Mouse (Mus musculus): ENCODE data around the gene Acadm. TPM values are rescaled to one million over a fixed set of nuclear protein-coding genes. Genes with fewer than 3 reads are reported as not detected.
A peak's percentile ranks its signal among the peaks of the same experiment; 100 is the strongest.

The Acadm gene
- polyA plus RNA-seq, 2 experiments: 42.1 to 57.0 TPM

GRCm38 (mm10) chr3:153973949-153974760 lies 29.7 kb upstream of the Acadm start:
- H3K27ac ChIP-seq: no peak overlapping the region
- 9% methylated on average over 21 of the region's 21 CpGs for WGBS (ENCODE audit: insufficient replicate concordance)

GRCm38 (mm10) chr3:153973171-153973948 lies 28.9 kb upstream of the Acadm start, which contains the start of gene Slc44a5:
TSS of gene Slc44a5 (plus strand) at chr3:153973436.
- TF ChIP-seq CTCF (IDR thresholded peaks at IDR 0.05; ENCODE audit: low read depth) (no peak), EP300 (IDR thresholded peaks at IDR 0.05; ENCODE audit: low read depth) (no peak)
- Histone ChIP-seq H3K4me2 (ENCODE audit: low read depth) (peak within 1 kb of the TSS; percentile 34; the same call in 1 of the 2 replicates), H3K27me3 (ENCODE audit: control insufficient read depth, insufficient read depth, low read length) (peaks cover 33% of the 10 kb centered on the region), H3K9ac (replicated peaks) (no peak within 1 kb of the TSS), H3K9me3 (ENCODE audit: control insufficient read depth, low read length) (no peaks in the 10 kb centered on the region), H3K36me3 (replicated peaks; ENCODE audit: control insufficient read depth, insufficient read depth, low read depth) (no peaks in the 10 kb centered on the region), H3K27ac (no peak within 1 kb of the TSS), H3K4me3 (ENCODE audit: insufficient read depth in 1 of 2, low read depth in 2 of 2, low read length in 2 of 2) (peak within 1 kb of the TSS in 1 of 2 experiments; percentile 28; a peak in 2 of 4 replicates), H3K4me1 (replicated peaks; ENCODE audit: control insufficient read depth in 2 of 2, insufficient read depth in 2 of 2, low read length in 1 of 2) (no peaks in the 10 kb centered on the region)
- ATAC-seq (ENCODE audit: insufficient read depth) (no peak), DNase-seq (ENCODE audit: low read depth in 3 of 3, low spot score in 3 of 3) (no peak)
- 2% methylated on average over 58 of the region's 66 CpGs for WGBS (ENCODE audit: insufficient replicate concordance)

More at GRCm38 (mm10) chr3:153973949-153974760, 29.7 kb upstream of the Acadm start:
- Histone ChIP-seq H3K9me3 (ENCODE audit: control insufficient read depth, low read length) (no peaks in the 10 kb centered on the region), H3K27me3 (ENCODE audit: control insufficient read depth, insufficient read depth, low read length) (peaks cover 33% of the 10 kb centered on the region), H3K9ac (replicated peaks) (no peak overlapping the region), H3K36me3 (replicated peaks; ENCODE audit: control insufficient read depth, insufficient read depth, low read depth) (no peaks in the 10 kb centered on the region), H3K4me3 (ENCODE audit: insufficient read depth in 1 of 2, low read depth in 2 of 2, low read length in 2 of 2) (no peak overlapping the region; a peak in 1 of 4 replicates), H3K4me1 (replicated peaks; ENCODE audit: control insufficient read depth in 2 of 2, insufficient read depth in 2 of 2, low read length in 1 of 2) (no peaks in the 10 kb centered on the region), H3K4me2 (ENCODE audit: low read depth) (no peak overlapping the region)
- TF ChIP-seq EP300 (IDR thresholded peaks at IDR 0.05; ENCODE audit: low read depth) (no peak), CTCF (IDR thresholded peaks at IDR 0.05; ENCODE audit: low read depth) (no peak)
- DNase-seq (ENCODE audit: low read depth in 3 of 3, low spot score in 3 of 3) (no peak), ATAC-seq (ENCODE audit: insufficient read depth) (no peak)

GRCm38 (mm10) chr3:153969451-153969850 lies 25.0 kb upstream of the Acadm start:
- Histone ChIP-seq H3K4me3 (ENCODE audit: insufficient read depth in 1 of 2, low read depth in 2 of 2, low read length in 2 of 2) (no peak overlapping the region), H3K27me3 (ENCODE audit: control insufficient read depth, insufficient read depth, low read length) (peaks cover 23% of the 10 kb centered on the region), H3K9ac (replicated peaks) (no peak overlapping the region), H3K4me2 (ENCODE audit: low read depth) (no peak overlapping the region), H3K27ac (no peak overlapping the region), H3K9me3 (ENCODE audit: control insufficient read depth, low read length) (no peaks in the 10 kb centered on the region), H3K36me3 (replicated peaks; ENCODE audit: control insufficient read depth, insufficient read depth, low read depth) (no peaks in the 10 kb centered on the region), H3K4me1 (replicated peaks; ENCODE audit: control insufficient read depth in 2 of 2, insufficient read depth in 2 of 2, low read length in 1 of 2) (no peaks in the 10 kb centered on the region)
- no peak for ATAC-seq (ENCODE audit: insufficient read depth)
- 57% methylated on average over 4 of the region's 4 CpGs for WGBS (ENCODE audit: insufficient replicate concordance)
- TF ChIP-seq CTCF (IDR thresholded peaks at IDR 0.05; ENCODE audit: low read depth): no peak
- no peak for TF ChIP-seq EP300 (IDR thresholded peaks at IDR 0.05; ENCODE audit: low read depth)
- DNase-seq (ENCODE audit: low read depth in 3 of 3, low spot score in 3 of 3): no peak

GRCm38 (mm10) chr3:153968549-153968948 lies 24.1 kb upstream of the Acadm start:
- no peak overlapping the region for H3K9ac ChIP-seq (replicated peaks)
- H3K27me3 ChIP-seq (ENCODE audit: control insufficient read depth, insufficient read depth, low read length): peaks cover 14% of the 10 kb centered on the region
- H3K36me3 ChIP-seq (replicated peaks; ENCODE audit: control insufficient read depth, insufficient read depth, low read depth): no peaks in the 10 kb centered on the region
- H3K9me3 ChIP-seq (ENCODE audit: control insufficient read depth, low read length): no peaks in the 10 kb centered on the region
- no peak overlapping the region for H3K4me2 ChIP-seq (ENCODE audit: low read depth)
- ATAC-seq (ENCODE audit: insufficient read depth) (peak; percentile 64), DNase-seq (ENCODE audit: low read depth in 3 of 3, low spot score in 3 of 3) (peak; percentile 70 to 79 (median 70))
- no peak overlapping the region for H3K27ac ChIP-seq
- no peak overlapping the region for H3K4me3 ChIP-seq (ENCODE audit: insufficient read depth in 1 of 2, low read depth in 2 of 2, low read length in 2 of 2)
- no peaks in the 10 kb centered on the region for H3K4me1 ChIP-seq (replicated peaks; ENCODE audit: control insufficient read depth in 2 of 2, insufficient read depth in 2 of 2, low read length in 1 of 2)
- WGBS (ENCODE audit: insufficient replicate concordance): 45% methylated on average over 4 of the region's 4 CpGs
- TF ChIP-seq CTCF (IDR thresholded peaks at IDR 0.05; ENCODE audit: low read depth): peak; percentile 84
- no peak for TF ChIP-seq EP300 (IDR thresholded peaks at IDR 0.05; ENCODE audit: low read depth)

- WGBS (ENCODE audit: insufficient replicate concordance): 48% methylated on average over 5 of the region's 5 CpGs
- Histone ChIP-seq H3K36me3 (replicated peaks; ENCODE audit: control insufficient read depth, insufficient read depth, low read depth) (no peaks in the 10 kb centered on the region), H3K4me1 (replicated peaks; ENCODE audit: control insufficient read depth in 2 of 2, insufficient read depth in 2 of 2, low read length in 1 of 2) (no peaks in the 10 kb centered on the region), H3K27me3 (ENCODE audit: control insufficient read depth, insufficient read depth, low read length) (peaks cover 3% of the 10 kb centered on the region), H3K27ac (no peak overlapping the region), H3K4me3 (ENCODE audit: insufficient read depth in 1 of 2, low read depth in 2 of 2, low read length in 2 of 2) (no peak overlapping the region), H3K9ac (replicated peaks) (no peak overlapping the region), H3K4me2 (ENCODE audit: low read depth) (no peak overlapping the region), H3K9me3 (ENCODE audit: control insufficient read depth, low read length) (no peaks in the 10 kb centered on the region)
- DNase-seq (ENCODE audit: low read depth in 3 of 3, low spot score in 3 of 3): no peak
- no peak for TF ChIP-seq EP300 (IDR thresholded peaks at IDR 0.05; ENCODE audit: low read depth)
- no peak for TF ChIP-seq CTCF (IDR thresholded peaks at IDR 0.05; ENCODE audit: low read depth)
- ATAC-seq (ENCODE audit: insufficient read depth): no peak
Observed at GRCm38 (mm10) chr3:153967447-153967846, 23.0 kb upstream of the Acadm start.

All from liver, embryonic 14.5 days (tissue).